In genomic region chr1:193133726-193134125, GRCm38 (mm10) we compare ENCODE assay signal across 1 mouse cellular context.
TF ChIP-seq lines count a peak whose summit lies in the region.

No protein-coding gene starts in this region.

TF ChIP-seq in MEL, 35 proteins besides CTCF, POLR2A, EP300 and RAD21:
- no peak for TF ChIP-seq CHD1 (IDR thresholded peaks at IDR 0.05; ENCODE audit: low read depth, low read length)
- no peak for TF ChIP-seq TBP (IDR thresholded peaks at IDR 0.05; ENCODE audit: low read depth, low read length)
- TF ChIP-seq MXI1 (IDR thresholded peaks at IDR 0.05; ENCODE audit: low read depth, low read length): no peak
- TF ChIP-seq MAX (IDR thresholded peaks at IDR 0.05; ENCODE audit: low read length): no peak
- TF ChIP-seq MAZ (IDR thresholded peaks at IDR 0.05; ENCODE audit: low read depth, low read length): no peak
- TF ChIP-seq GATA1 (IDR thresholded peaks at IDR 0.05; ENCODE audit: low read depth, low read length): 0 out of 2 replicates have a peak, but pooled peaks have one; percentile 13
- no peak for TF ChIP-seq KAT2A (conservative IDR thresholded peaks at IDR 0.05; ENCODE audit: low read depth, low read length)
- no peak for TF ChIP-seq MYC (IDR thresholded peaks at IDR 0.05; ENCODE audit: low read depth, low read length)
- TF ChIP-seq MEF2A (IDR thresholded peaks at IDR 0.05; ENCODE audit: extremely low read depth, insufficient replicate concordance, low read depth, low read length, poor library complexity, severe bottlenecking): no peak
- no peak for TF ChIP-seq ZKSCAN1 (IDR thresholded peaks at IDR 0.05; ENCODE audit: low read depth, low read length)
- TF ChIP-seq USF1 (IDR thresholded peaks at IDR 0.05; ENCODE audit: low read depth, low read length): no peak
- no peak for TF ChIP-seq MYB (IDR thresholded peaks at IDR 0.05; ENCODE audit: low read depth, low read length)
- TF ChIP-seq ZC3H11A (IDR thresholded peaks at IDR 0.05; ENCODE audit: low read depth, low read length): no peak
- no peak for TF ChIP-seq ELF1 (IDR thresholded peaks at IDR 0.05; ENCODE audit: low read depth, low read length)
- peak; percentile 61 for TF ChIP-seq SMC3 (IDR thresholded peaks at IDR 0.05; ENCODE audit: low read depth, low read length)
- TF ChIP-seq E2F4 (IDR thresholded peaks at IDR 0.05; ENCODE audit: borderline replicate concordance, low read depth, low read length): no peak
